ENCODE assay signal across 14 mouse cellular contexts in the genomic region with DNA sequence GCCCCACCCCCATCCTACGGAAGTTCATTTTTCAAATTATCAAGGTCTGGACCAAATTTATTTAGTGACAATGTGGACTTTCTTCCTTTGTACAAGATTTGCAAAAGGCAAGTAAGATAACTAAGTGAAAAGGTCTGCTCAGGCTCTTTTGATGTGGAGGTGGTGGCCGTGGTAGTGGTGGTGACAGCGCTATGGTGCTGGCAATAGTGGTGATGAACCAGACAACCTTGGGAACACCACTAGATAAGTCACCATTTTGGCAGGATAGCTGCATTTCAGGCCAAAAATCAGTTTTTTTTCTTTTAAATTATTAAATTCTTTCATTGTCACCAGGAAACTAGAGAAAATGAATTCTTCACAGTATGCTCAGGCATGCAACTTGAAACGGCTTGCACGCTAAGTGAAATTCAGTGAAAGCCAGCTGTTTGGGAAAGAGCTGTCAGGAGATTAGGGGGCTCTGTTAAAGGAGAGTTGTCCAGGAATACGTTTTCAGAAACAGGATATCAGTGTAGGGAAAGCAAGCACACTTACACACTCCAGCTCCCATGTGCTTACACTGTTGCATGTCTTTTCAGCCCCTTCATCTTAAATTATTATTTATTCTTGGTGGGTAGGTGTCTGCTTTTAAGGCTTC.
DNase-seq lines count a peak whose midpoint lies in the region; ATAC-seq lines count a peak whose summit lies in the region.
"Had no signal": no experiment of that assay in that cellular context is flagged by ENCODE, and none has a peak within 500 bp of the region (broad histone marks: within the 10 kb centered on the region; RNA-seq: fewer than 3 reads in every experiment).

No protein-coding gene starts in this region.

- peak; percentile 35 for DNase-seq in embryo, embryonic 11 days
- no peak for DNase-seq in embryo, embryonic 9.5 days (ENCODE audit: extremely low spot score)
- no peak for DNase-seq in intestine, embryonic 14.5 days (ENCODE audit: low spot score)
- DNase-seq in testis, postnatal 14 days (ENCODE audit: low spot score): no peak
- DNase-seq in left cerebral cortex, postnatal 10 days (ENCODE audit: extremely low spot score in 1 of 2, low spot score in 2 of 2): no peak
- DNase-seq: cerebellum, adult 9-11 months; midbrain, embryonic 14.5 days; right cerebral cortex, postnatal 4 days; thymus, postnatal 4 days had no signal

- H3K4me1 ChIP-seq in intestine, embryonic 14.5 days (replicated peaks; ENCODE audit: control insufficient read depth, insufficient read depth, low read length): no peaks in the 10 kb centered on the region; the same call in 1 of the 2 replicates
- H3K4me1 ChIP-seq in intestine, embryonic 15.5 days (replicated peaks): no peaks in the 10 kb centered on the region
- H3K4me1 ChIP-seq in embryonic facial prominence, embryonic 12.5 days: peaks cover 16% of the 10 kb centered on the region
- H3K4me1 ChIP-seq in limb, embryonic 15.5 days: peaks cover 22% of the 10 kb centered on the region
- H3K4me1 ChIP-seq: hindbrain, embryonic 10.5 days had no signal

- intact Hi-C loops in left cerebral cortex, postnatal 10 days (cut with DNase I): no loop called here

- no peak for ATAC-seq in intestine, embryonic 14.5 days (replicated peaks; ENCODE audit: low FRiP score, low TSS enrichment, low read depth)
- no peak for ATAC-seq in intestine, embryonic 15.5 days
- peak; percentile 47; the same call in 1 of the 2 replicates for ATAC-seq in embryonic facial prominence, embryonic 12.5 days (ENCODE audit: insufficient number of reproducible peaks, insufficient read depth, low FRiP score, low TSS enrichment)
- no peak for ATAC-seq in limb, embryonic 15.5 days (ENCODE audit: insufficient number of reproducible peaks, low FRiP score, low TSS enrichment, low read depth)
- ATAC-seq: intestine, embryonic 16.5 days had no signal

- H3K4me3 ChIP-seq in intestine, embryonic 14.5 days (ENCODE audit: low read depth, low read length): no peak overlapping the region
- no peak overlapping the region for H3K4me3 ChIP-seq in intestine, embryonic 15.5 days (replicated peaks)
- no peak overlapping the region for H3K4me3 ChIP-seq in embryonic facial prominence, embryonic 12.5 days
- no peak overlapping the region for H3K4me3 ChIP-seq in limb, embryonic 15.5 days
- H3K4me3 ChIP-seq: hindbrain, embryonic 10.5 days had no signal

- H3K9me3 ChIP-seq in intestine, embryonic 14.5 days (ENCODE audit: control insufficient read depth, low read length): no peaks in the 10 kb centered on the region
- H3K9me3 ChIP-seq in intestine, embryonic 15.5 days: no peaks in the 10 kb centered on the region
- no peaks in the 10 kb centered on the region for H3K9me3 ChIP-seq in embryonic facial prominence, embryonic 12.5 days
- H3K9me3 ChIP-seq in limb, embryonic 15.5 days: no peaks in the 10 kb centered on the region
- H3K9me3 ChIP-seq: hindbrain, embryonic 10.5 days had no signal

- no peak overlapping the region for H3K4me2 ChIP-seq in intestine, embryonic 14.5 days (ENCODE audit: low read length)
- no peak overlapping the region for H3K4me2 ChIP-seq in intestine, embryonic 15.5 days (replicated peaks)
- no peak overlapping the region for H3K4me2 ChIP-seq in embryonic facial prominence, embryonic 12.5 days (replicated peaks)
- H3K4me2 ChIP-seq in limb, embryonic 15.5 days: no peak overlapping the region

- no peak overlapping the region for H3K9ac ChIP-seq in intestine, embryonic 14.5 days (ENCODE audit: low read length)
- no peak overlapping the region for H3K9ac ChIP-seq in intestine, embryonic 15.5 days
- no peak overlapping the region for H3K9ac ChIP-seq in embryonic facial prominence, embryonic 12.5 days
- no peak overlapping the region for H3K9ac ChIP-seq in limb, embryonic 15.5 days

- no peaks in the 10 kb centered on the region for H3K27me3 ChIP-seq in intestine, embryonic 14.5 days (replicated peaks; ENCODE audit: control insufficient read depth, insufficient read depth, low read length)
- H3K27me3 ChIP-seq in intestine, embryonic 15.5 days (replicated peaks): no peaks in the 10 kb centered on the region
- H3K27me3 ChIP-seq in embryonic facial prominence, embryonic 12.5 days: no peaks in the 10 kb centered on the region
- no peaks in the 10 kb centered on the region for H3K27me3 ChIP-seq in limb, embryonic 15.5 days

- peak overlapping the region; percentile 39; the same call in 1 of the 2 replicates for H3K27ac ChIP-seq in intestine, embryonic 14.5 days (ENCODE audit: low read depth)
- no peak overlapping the region; the same call in 1 of the 2 replicates for H3K27ac ChIP-seq in intestine, embryonic 15.5 days
- H3K27ac ChIP-seq in embryonic facial prominence, embryonic 12.5 days: peak overlapping the region; percentile 73
- peak overlapping the region; percentile 76 for H3K27ac ChIP-seq in limb, embryonic 15.5 days
- H3K27ac ChIP-seq: hindbrain, embryonic 10.5 days had no signal

- WGBS in intestine, embryonic 14.5 days: 56% methylated on average over 6 of the region's 6 CpGs
- WGBS in intestine, embryonic 15.5 days: 60% methylated on average over 6 of the region's 6 CpGs
- WGBS in embryonic facial prominence, embryonic 12.5 days: 45% methylated on average over 6 of the region's 6 CpGs
- 39% methylated on average over 6 of the region's 6 CpGs for WGBS in limb, embryonic 15.5 days

- H3K36me3 ChIP-seq in intestine, embryonic 14.5 days (ENCODE audit: control insufficient read depth, insufficient read depth, low read length): no peaks in the 10 kb centered on the region
- H3K36me3 ChIP-seq in intestine, embryonic 15.5 days: no peaks in the 10 kb centered on the region
- no peaks in the 10 kb centered on the region for H3K36me3 ChIP-seq in embryonic facial prominence, embryonic 12.5 days
- no peaks in the 10 kb centered on the region for H3K36me3 ChIP-seq in limb, embryonic 15.5 days
- H3K36me3 ChIP-seq: hindbrain, embryonic 10.5 days had no signal
